Mouse (Mus musculus) ovary, postnatal 36 days (tissue): Measurements from ENCODE around the gene Otub2.
"Not testable (repeated sequence)": the region's sequence is repeated elsewhere in the genome, so short reads cannot be mapped to it uniquely, and the experiment has no call there.

Experiments used
- DNase-seq: peaks from one replicate; pipeline ENCODE4 v3.0.0; 2022; ENCODE audit warnings: low spot score, mixed read lengths

Gene Otub2

DNA sequence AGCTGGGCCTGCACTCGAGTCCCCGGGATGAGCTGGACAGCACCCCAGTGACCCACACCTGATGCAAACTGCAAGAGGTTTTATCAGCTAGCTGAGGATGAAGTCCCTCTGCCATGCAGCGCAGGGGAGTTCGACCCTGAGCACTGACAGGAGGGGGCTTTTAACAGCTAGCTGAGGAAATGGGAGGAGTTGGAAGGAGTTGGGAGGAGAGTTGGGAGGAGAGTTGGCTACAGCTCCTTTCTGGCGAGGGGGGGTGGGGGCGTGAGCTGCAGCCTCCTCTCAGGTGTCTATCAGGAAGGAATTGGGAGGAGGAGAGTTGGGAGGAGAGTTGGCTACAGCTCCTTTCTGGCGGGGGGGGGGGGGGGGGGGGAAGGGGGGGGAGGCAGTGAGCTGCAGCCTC is 55.8 kb downstream of the Otub2 start:
- not testable (repeated sequence) for DNase-seq

GRCm38 (mm10) chr12:103445060-103445459 is 56.6 kb downstream of the Otub2 start:
- no peak for DNase-seq

- no peak for DNase-seq
Measured at GRCm38 (mm10) chr12:103453361-103453760, 64.9 kb downstream of the Otub2 start.
